Mouse (Mus musculus) kidney, embryonic 14.5 days (tissue): ENCODE measurements around the gene Myo18a. TPM values are rescaled to one million over a fixed set of nuclear protein-coding genes. Genes with fewer than 3 reads are reported as not detected.

ENCODE experiments used
- ATAC-seq: fragments of 200-750 bp; cut with Nextera tagmentation; 2 replicates; pipeline ENCODE4 v1.8.0; 2017; ENCODE audit warnings: moderate number of reproducible peaks, mild to moderate bottlenecking, moderate TSS enrichment, moderate library complexity; ENCODE audit not compliant: low FRiP score, low TSS enrichment
- H3K27ac ChIP-seq: fragments of 300-500 bp; sonication (generic); 2 replicates; pipeline ENCODE4 v1.5.1; 2014; ENCODE audit warnings: low read depth, mild to moderate bottlenecking, low read length, moderate library complexity, mixed read lengths
- H3K27me3 ChIP-seq: fragments of 300-500 bp; sonication (generic); 2 replicates; pipeline ENCODE4 v1.6.1; 2014; ENCODE audit warnings: mild to moderate bottlenecking, low read length; ENCODE audit not compliant: control insufficient read depth, insufficient read depth
- H3K36me3 ChIP-seq: fragments of 300-500 bp; sonication (generic); 2 replicates; pipeline ENCODE4 v1.6.1; 2014; ENCODE audit warnings: low read length, mixed read lengths; ENCODE audit not compliant: control insufficient read depth, insufficient read depth
- H3K4me1 ChIP-seq: fragments of 300-500 bp; sonication (generic); 2 replicates; pipeline ENCODE4 v1.6.1; 2014; ENCODE audit warnings: low read length, mixed read lengths; ENCODE audit not compliant: control insufficient read depth, insufficient read depth
- H3K4me2 ChIP-seq: fragments of 300-500 bp; sonication (generic); replicated peaks from 2 replicates; pipeline ENCODE4 v1.6.1; 2014; ENCODE audit warnings: low read depth, mild to moderate bottlenecking, low read length
- H3K4me3 ChIP-seq: fragments of 300-500 bp; sonication (generic); 2 replicates; pipeline ENCODE4 v1.5.1; 2014; ENCODE audit warnings: mild to moderate bottlenecking, low read length
- H3K9ac ChIP-seq: fragments of 300-500 bp; sonication (generic); 2 replicates; pipeline ENCODE4 v1.6.1; 2014; ENCODE audit warnings: low read depth, mild to moderate bottlenecking, low read length, moderate library complexity
- H3K9me3 ChIP-seq: fragments of 300-500 bp; sonication (generic); 2 replicates; pipeline ENCODE4 v1.6.1; 2016; ENCODE audit warnings: low read length; ENCODE audit not compliant: control insufficient read depth
- WGBS: fragments of 180-500 bp; shearing (Covaris S2); extraction: QIAGEN DNeasy Blood & Tissue Kit; methylation state at CpG from one replicate; pipeline ENCODE4 v1.1.7; 2014; 5-methylcytosine and 5-hydroxymethylcytosine counted together
- polyA plus RNA-seq: library from polyadenylated mRNA; unstranded; fragments of >200 nt; fragmentation: Nextera tagmentation; extraction: Ambion mirVana; gene quantifications from 2 replicates; pipeline ENCODE4 v1.2.1, GENCODE M21; 2014

Myo18a gene
- polyA plus RNA-seq, 1 experiment from 2014 or later = 21.1 TPM

- no peak overlapping the region for H3K4me3 ChIP-seq
- no peaks in the 10 kb centered on the region for H3K9me3 ChIP-seq
- H3K9ac ChIP-seq = no peak overlapping the region
- ATAC-seq = no peak
- H3K27ac ChIP-seq = no peak overlapping the region
- H3K36me3 ChIP-seq = peaks cover 34% of the 10 kb centered on the region
- no peak overlapping the region for H3K4me2 ChIP-seq
- H3K27me3 ChIP-seq = no peaks in the 10 kb centered on the region
- WGBS = 25% methylated on average over 8 of the region's 8 CpGs
- H3K4me1 ChIP-seq = no peaks in the 10 kb centered on the region
Measured at GRCm38 (mm10) chr11:77821648-77822047, 58.6 kb downstream of the Myo18a start.

DNA sequence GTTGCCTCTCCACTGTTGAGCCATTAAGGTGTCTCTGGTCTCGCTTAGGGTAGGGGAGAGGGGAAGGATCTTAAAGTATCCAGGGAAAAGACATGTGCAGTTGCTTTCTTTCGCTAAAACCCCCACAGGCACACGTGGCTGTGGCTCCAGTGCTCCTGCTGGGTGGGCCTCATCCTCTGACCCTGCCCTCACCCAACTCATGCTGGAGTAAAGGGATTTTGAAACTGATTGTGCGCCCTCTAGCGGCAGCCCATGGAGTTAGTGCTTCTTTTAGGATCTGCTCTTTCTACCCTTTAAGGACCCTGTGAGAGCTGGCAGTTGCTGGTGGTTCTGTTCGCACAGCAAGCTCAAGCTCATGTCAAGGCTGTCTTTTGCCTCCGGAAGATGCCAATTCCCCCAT, 59.7 kb downstream of the Myo18a start:
- Histone ChIP-seq H3K36me3 (peaks cover 37% of the 10 kb centered on the region), H3K4me2 (no peak overlapping the region), H3K9ac (no peak overlapping the region), H3K9me3 (no peaks in the 10 kb centered on the region), H3K4me3 (no peak overlapping the region), H3K27ac (no peak overlapping the region), H3K4me1 (no peaks in the 10 kb centered on the region), H3K27me3 (no peaks in the 10 kb centered on the region)
- 22% methylated on average over 7 of the region's 7 CpGs for WGBS
- no peak for ATAC-seq

DNA sequence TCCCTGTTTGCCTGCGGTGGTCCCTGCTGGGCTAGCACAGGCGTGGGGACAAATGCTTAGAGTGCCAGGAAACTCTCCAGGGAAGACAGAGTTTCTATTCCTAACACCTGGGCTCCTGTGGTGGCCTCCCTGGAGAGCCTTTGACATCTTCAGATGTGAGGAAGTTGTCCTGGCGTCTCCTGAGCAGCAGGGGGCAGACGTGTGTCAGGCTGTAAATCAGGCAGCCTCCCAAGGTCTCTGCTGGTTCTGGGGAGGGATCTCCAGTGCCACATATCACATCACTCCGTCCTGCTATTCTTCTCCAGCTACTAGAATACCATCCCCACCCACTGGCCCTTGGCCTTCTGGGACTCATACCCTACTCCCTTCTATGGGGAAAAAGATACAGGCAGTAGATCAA, 62.8 kb downstream of the Myo18a start:
- H3K4me3 ChIP-seq = no peak overlapping the region
- 0 out of 2 replicates have a peak, but pooled peaks have one; percentile 24 for ATAC-seq
- H3K4me1 ChIP-seq = no peaks in the 10 kb centered on the region
- WGBS = 4% methylated on average over 5 of the region's 5 CpGs
- no peak overlapping the region for H3K27ac ChIP-seq
- no peak overlapping the region for H3K4me2 ChIP-seq
- H3K9me3 ChIP-seq = no peaks in the 10 kb centered on the region
- no peaks in the 10 kb centered on the region for H3K27me3 ChIP-seq
- no peak overlapping the region for H3K9ac ChIP-seq
- H3K36me3 ChIP-seq = peaks cover 31% of the 10 kb centered on the region; the same call in 1 of the 2 replicates

DNA sequence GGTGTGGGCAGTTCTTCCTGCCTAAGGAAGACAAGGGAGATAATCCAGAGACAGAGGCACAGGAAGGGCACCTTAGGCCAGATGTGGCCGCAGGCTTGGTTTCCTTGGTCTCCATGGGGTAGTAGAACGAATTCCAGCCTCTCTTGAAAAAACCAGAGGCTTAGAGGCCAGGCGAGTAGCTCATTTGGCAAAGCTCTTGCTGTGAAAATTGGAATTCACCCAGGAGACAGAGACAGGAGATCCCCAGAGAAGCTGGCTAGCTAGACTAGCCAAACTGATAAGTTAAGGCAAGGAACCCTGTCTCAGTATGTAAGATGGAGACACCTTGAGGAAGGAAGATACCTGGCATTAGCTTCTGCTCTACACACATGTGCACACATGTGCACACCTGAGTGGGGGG, 63.3 kb downstream of the Myo18a start:
- no peak overlapping the region for H3K27ac ChIP-seq
- H3K9me3 ChIP-seq = no peaks in the 10 kb centered on the region
- H3K4me1 ChIP-seq = no peaks in the 10 kb centered on the region
- H3K4me3 ChIP-seq = no peak overlapping the region
- peaks cover 31% of the 10 kb centered on the region; the same call in 1 of the 2 replicates for H3K36me3 ChIP-seq
- H3K4me2 ChIP-seq = no peak overlapping the region
- no peak overlapping the region for H3K9ac ChIP-seq
- no peak for ATAC-seq
- H3K27me3 ChIP-seq = no peaks in the 10 kb centered on the region
- 59% methylated on average over 3 of the region's 3 CpGs for WGBS

DNA sequence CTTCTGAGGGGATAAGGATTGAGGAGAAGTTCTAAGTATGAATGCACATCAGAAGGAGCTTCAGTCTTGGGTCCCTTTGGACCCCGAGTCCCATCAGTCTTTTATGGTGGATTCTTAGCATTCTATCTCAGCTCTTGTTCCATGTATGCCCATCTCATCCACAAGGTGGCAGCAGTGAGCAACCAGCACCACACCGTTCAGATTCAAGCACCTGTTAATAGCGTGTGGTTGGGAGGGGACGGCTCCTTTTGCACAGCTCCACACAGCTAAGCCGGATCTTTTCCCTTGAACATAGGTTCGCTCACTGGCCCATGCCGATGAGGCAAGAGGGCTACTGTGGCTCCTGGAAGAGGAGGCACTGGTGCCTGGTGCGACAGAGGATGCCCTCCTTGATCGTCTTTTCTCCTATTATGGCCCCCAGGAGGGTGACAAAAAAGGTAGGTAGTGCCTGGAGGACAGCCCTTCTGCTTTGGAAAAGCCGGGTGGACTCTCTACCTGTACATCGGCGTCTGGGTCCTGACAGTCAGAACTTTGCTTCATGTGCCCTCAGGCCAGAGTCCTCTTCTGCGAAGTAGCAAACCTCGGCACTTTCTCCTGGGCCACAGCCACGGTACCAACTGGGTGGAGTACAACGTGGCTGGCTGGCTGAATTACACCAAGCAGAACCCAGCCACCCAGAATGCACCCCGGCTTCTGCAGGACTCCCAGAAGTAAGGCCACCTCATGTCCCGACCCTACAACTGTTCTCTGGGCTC, 64.4 kb downstream of the Myo18a start:
- ATAC-seq = peak; percentile 50; the same call in 1 of the 2 replicates
- no peak overlapping the region for H3K9ac ChIP-seq
- peaks cover 32% of the 10 kb centered on the region for H3K36me3 ChIP-seq
- 58% methylated on average over 18 of the region's 18 CpGs for WGBS
- H3K27me3 ChIP-seq = no peaks in the 10 kb centered on the region
- H3K27ac ChIP-seq = no peak overlapping the region
- no peaks in the 10 kb centered on the region for H3K4me1 ChIP-seq
- no peaks in the 10 kb centered on the region for H3K9me3 ChIP-seq
- no peak overlapping the region for H3K4me3 ChIP-seq
- no peak overlapping the region for H3K4me2 ChIP-seq

DNA sequence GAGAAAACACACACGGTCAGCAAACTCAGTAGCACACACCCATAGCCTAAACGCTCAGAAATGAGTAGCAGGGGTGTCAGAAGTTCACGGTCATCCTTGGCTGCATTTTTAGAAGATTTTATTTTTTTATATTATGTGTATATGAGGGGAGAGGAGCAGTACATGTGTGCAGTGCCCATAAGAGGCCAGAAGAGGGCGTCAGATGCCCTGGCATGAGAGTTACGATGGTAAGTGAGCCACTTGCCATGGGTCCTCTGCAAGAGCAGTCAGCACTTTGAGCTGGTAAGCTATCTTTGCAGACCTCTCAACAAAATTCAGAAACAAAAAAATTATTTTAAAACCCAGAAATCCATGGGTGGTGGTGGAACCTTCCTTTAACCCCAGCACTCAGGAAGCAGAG, 65.1 kb downstream of the Myo18a start:
- Histone ChIP-seq H3K4me3 (no peak overlapping the region), H3K9me3 (no peaks in the 10 kb centered on the region), H3K36me3 (peaks cover 36% of the 10 kb centered on the region), H3K4me1 (no peaks in the 10 kb centered on the region), H3K27me3 (no peaks in the 10 kb centered on the region), H3K9ac (no peak overlapping the region), H3K4me2 (no peak overlapping the region), H3K27ac (no peak overlapping the region)
- WGBS = 88% methylated on average over 5 of the region's 5 CpGs
- ATAC-seq = no peak

DNA sequence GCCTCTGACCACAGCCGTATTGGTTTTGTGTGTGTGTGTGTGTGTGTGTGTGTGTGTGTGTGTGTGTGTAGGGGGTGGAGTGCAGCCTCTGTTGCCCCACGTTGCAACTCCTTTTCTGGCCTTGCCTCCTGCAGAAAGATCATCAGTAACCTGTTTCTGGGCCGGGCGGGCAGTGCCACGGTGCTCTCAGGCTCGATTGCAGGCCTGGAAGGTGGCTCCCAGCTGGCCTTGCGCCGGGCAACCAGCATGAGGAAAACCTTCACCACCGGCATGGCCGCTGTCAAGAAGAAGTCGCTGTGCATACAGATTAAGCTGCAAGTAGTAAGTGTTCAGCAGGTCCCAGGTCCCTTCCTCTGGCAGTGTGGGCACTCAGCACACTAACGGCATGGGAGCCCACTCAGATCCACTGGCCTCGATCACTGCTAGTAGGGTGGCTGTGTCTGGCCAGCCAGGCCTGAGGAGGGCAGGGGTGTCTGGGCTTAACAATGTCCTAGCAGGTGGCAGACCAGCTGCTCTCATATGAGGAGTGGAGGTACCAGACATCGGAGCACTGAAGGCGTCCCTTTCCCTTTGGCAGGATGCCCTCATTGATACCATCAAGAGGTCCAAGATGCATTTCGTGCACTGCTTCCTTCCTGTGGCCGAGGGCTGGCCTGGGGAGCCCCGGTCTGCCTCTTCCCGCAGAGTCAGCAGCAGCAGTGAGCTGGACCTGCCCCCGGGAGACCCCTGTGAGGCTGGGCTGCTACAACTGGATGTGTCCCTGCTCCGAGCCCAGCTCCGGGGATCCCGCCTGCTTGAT, 66.2 kb downstream of the Myo18a start:
- peaks cover 26% of the 10 kb centered on the region for H3K36me3 ChIP-seq
- H3K4me3 ChIP-seq = no peak overlapping the region
- H3K27ac ChIP-seq = no peak overlapping the region
- no peak for ATAC-seq
- no peak overlapping the region for H3K9ac ChIP-seq
- 80% methylated on average over 23 of the region's 23 CpGs for WGBS
- no peak overlapping the region for H3K4me2 ChIP-seq
- no peaks in the 10 kb centered on the region for H3K4me1 ChIP-seq
- no peaks in the 10 kb centered on the region for H3K9me3 ChIP-seq
- H3K27me3 ChIP-seq = no peaks in the 10 kb centered on the region

DNA sequence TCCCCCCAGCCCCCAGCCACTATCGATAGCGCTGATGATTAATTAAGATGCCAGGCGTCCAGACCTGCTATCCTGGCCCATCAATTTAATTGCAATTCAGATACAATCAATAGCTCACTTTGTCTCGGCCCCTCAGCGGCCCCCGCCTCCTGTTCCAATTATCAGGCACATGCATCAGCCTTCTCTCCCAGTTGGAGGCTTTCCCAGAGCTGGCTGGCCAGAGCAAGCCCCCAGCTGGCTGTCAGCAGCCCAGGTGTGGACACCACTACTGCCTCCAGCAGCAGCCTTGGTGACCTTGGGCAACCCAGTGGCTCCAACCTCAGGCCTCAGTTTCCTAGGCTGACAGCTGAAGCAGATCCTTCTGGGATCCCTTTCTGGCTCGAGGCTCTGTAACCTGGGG, 67.8 kb downstream of the Myo18a start:
- Histone ChIP-seq H3K9ac (no peak overlapping the region), H3K4me3 (no peak overlapping the region), H3K4me2 (no peak overlapping the region), H3K36me3 (peaks cover 15% of the 10 kb centered on the region), H3K27me3 (no peaks in the 10 kb centered on the region), H3K4me1 (no peaks in the 10 kb centered on the region), H3K27ac (no peak overlapping the region), H3K9me3 (no peaks in the 10 kb centered on the region)
- 69% methylated on average over 7 of the region's 7 CpGs for WGBS
- ATAC-seq = no peak

DNA sequence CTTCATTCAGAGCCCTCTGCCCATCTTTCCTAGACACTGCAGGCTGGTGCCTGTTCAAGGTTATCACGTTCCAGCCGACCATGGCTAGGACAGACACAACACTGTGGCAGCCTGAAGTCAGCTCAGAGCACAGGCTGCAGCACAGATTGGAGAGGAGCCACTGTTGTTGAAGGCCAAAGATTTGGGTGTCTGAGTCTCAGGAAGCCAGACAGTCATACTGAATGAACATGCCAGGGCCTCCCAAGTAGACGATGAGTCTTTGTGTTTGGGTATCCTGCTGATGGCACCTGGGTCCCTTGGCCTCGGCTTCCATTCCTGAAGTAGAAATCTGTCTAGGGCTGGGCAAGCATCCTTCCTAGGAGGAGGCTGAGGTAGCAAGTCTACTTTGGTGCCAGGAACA, 69.5 kb downstream of the Myo18a start:
- no peaks in the 10 kb centered on the region for H3K9me3 ChIP-seq
- no peak overlapping the region for H3K4me3 ChIP-seq
- ATAC-seq = no peak
- no peak overlapping the region for H3K4me2 ChIP-seq
- no peak overlapping the region for H3K27ac ChIP-seq
- H3K4me1 ChIP-seq = no peaks in the 10 kb centered on the region
- H3K9ac ChIP-seq = no peak overlapping the region
- peaks cover 24% of the 10 kb centered on the region for H3K36me3 ChIP-seq
- no peaks in the 10 kb centered on the region for H3K27me3 ChIP-seq
- WGBS = 89% methylated on average over 4 of the region's 4 CpGs
